Mouse (Mus musculus) megakaryocyte, embryonic 14.5 days (primary cell): ENCODE data around the gene Bcl7b. TPM values are rescaled to one million over a fixed set of nuclear protein-coding genes. Genes with fewer than 3 reads are reported as not detected.
"Not testable (repeated sequence)": the region's sequence is repeated elsewhere in the genome, so short reads cannot be mapped to it uniquely, and the experiment has no call there.

ENCODE experiments used
- H3K27me3 ChIP-seq: replicated peaks from 2 replicates; pipeline ENCODE3; 2012; ENCODE audit warnings: inconsistent platforms
- H3K36me3 ChIP-seq: replicated peaks from 2 replicates; pipeline ENCODE3; 2012; ENCODE audit warnings: low read length, inconsistent platforms, mixed read lengths
- H3K4me1 ChIP-seq: 2 replicates; pipeline ENCODE4 v1.6.1; 2012; ENCODE audit warnings: inconsistent platforms
- H3K4me3 ChIP-seq: replicated peaks from 2 replicates; pipeline ENCODE3; 2012; ENCODE audit warnings: moderate library complexity, mild to moderate bottlenecking, inconsistent platforms
- H3K9me3 ChIP-seq: 2 replicates; pipeline ENCODE4 v1.6.1; 2012; ENCODE audit warnings: inconsistent platforms
- FLI1 ChIP-seq: IDR thresholded peaks from 2 replicates; pipeline ENCODE4 v1.6.1; 2012; ENCODE audit warnings: low read length, inconsistent platforms, mixed read lengths
- GATA1 ChIP-seq: IDR thresholded peaks from 3 replicates; pipeline ENCODE4 v1.6.1; 2012; ENCODE audit warnings: mixed read lengths, low read length, inconsistent platforms, borderline replicate concordance
- polyA plus RNA-seq: library from polyadenylated mRNA; stranded (reverse); fragments of >175 nt; gene quantifications from 2 replicates; pipeline ENCODE4 v1.2.3, GENCODE M21; 2012; ENCODE audit warnings: low replicate concordance; ENCODE audit not compliant: insufficient read depth

The Bcl7b gene
- polyA plus RNA-seq, 1 experiment: 58.2 TPM

GRCm38 (mm10) chr5:135192431-135192830 lies 24.3 kb downstream of the Bcl7b start:
- Histone ChIP-seq H3K4me1 (peaks cover 80% of the 10 kb centered on the region), H3K4me3 (no peak overlapping the region), H3K36me3 (peaks cover 54% of the 10 kb centered on the region), H3K9me3 (no peaks in the 10 kb centered on the region), H3K27me3 (no peaks in the 10 kb centered on the region)
- no peak for TF ChIP-seq GATA1
- no peak for TF ChIP-seq FLI1

- peaks cover 57% of the 10 kb centered on the region for H3K4me1 ChIP-seq
- no peaks in the 10 kb centered on the region for H3K27me3 ChIP-seq
- H3K9me3 ChIP-seq: no peaks in the 10 kb centered on the region
- peaks cover 78% of the 10 kb centered on the region for H3K36me3 ChIP-seq
- peak overlapping the region; percentile 21 for H3K4me3 ChIP-seq
- TF ChIP-seq FLI1 (no peak), GATA1 (no peak)
Measured at GRCm38 (mm10) chr5:135196367-135196766, 28.3 kb downstream of the Bcl7b start.

GRCm38 (mm10) chr5:135202763-135203162 lies 34.7 kb downstream of the Bcl7b start:
- H3K9me3 ChIP-seq: no peaks in the 10 kb centered on the region
- peaks cover 89% of the 10 kb centered on the region for H3K36me3 ChIP-seq
- no peaks in the 10 kb centered on the region for H3K27me3 ChIP-seq
- TF ChIP-seq GATA1 (no peak), FLI1 (no peak)
- peaks cover 15% of the 10 kb centered on the region for H3K4me1 ChIP-seq
- no peak overlapping the region for H3K4me3 ChIP-seq

- Histone ChIP-seq H3K9me3 (no peaks in the 10 kb centered on the region), H3K4me3 (no peak overlapping the region), H3K4me1 (peaks cover 4% of the 10 kb centered on the region), H3K27me3 (no peaks in the 10 kb centered on the region), H3K36me3 (peaks cover 97% of the 10 kb centered on the region)
- no peak for TF ChIP-seq FLI1
- no peak for TF ChIP-seq GATA1
Measured at GRCm38 (mm10) chr5:135208197-135208596, 40.1 kb downstream of the Bcl7b start.

- TF ChIP-seq GATA1 (no peak), FLI1 (no peak)
- Histone ChIP-seq H3K4me1 (peaks cover 8% of the 10 kb centered on the region), H3K36me3 (peaks cover 100% of the 10 kb centered on the region)
Measured at GRCm38 (mm10) chr5:135216871-135217270, 48.8 kb downstream of the Bcl7b start.

GRCm38 (mm10) chr5:135220941-135221340 lies 52.9 kb downstream of the Bcl7b start:
- Histone ChIP-seq H3K27me3 (no peaks in the 10 kb centered on the region), H3K4me1 (0 out of 2 replicates have a peak, but pooled peaks cover 3% of the 10 kb centered on the region), H3K4me3 (no peak overlapping the region), H3K9me3 (no peaks in the 10 kb centered on the region), H3K36me3 (peaks cover 98% of the 10 kb centered on the region)
- TF ChIP-seq FLI1 (no peak), GATA1 (no peak)

More at GRCm38 (mm10) chr5:135216871-135217270, 48.8 kb downstream of the Bcl7b start:
- Histone ChIP-seq H3K9me3 (no peaks in the 10 kb centered on the region), H3K4me3 (no peak overlapping the region), H3K27me3 (no peaks in the 10 kb centered on the region)

GRCm38 (mm10) chr5:135222066-135222465 lies 54.0 kb downstream of the Bcl7b start:
- Histone ChIP-seq H3K27me3 (no peaks in the 10 kb centered on the region), H3K9me3 (no peaks in the 10 kb centered on the region), H3K4me1 (0 out of 2 replicates have a peak, but pooled peaks cover 3% of the 10 kb centered on the region), H3K36me3 (peaks cover 96% of the 10 kb centered on the region), H3K4me3 (no peak overlapping the region)
- TF ChIP-seq GATA1: no peak
- TF ChIP-seq FLI1: no peak

GRCm38 (mm10) chr5:135224169-135224568 lies 56.1 kb downstream of the Bcl7b start:
- TF ChIP-seq FLI1 (no peak), GATA1 (no peak)
- no peak overlapping the region for H3K4me3 ChIP-seq
- peaks cover 96% of the 10 kb centered on the region for H3K36me3 ChIP-seq
- H3K9me3 ChIP-seq: no peaks in the 10 kb centered on the region
- H3K4me1 ChIP-seq: 0 out of 2 replicates have a peak, but pooled peaks cover 3% of the 10 kb centered on the region
- H3K27me3 ChIP-seq: no peaks in the 10 kb centered on the region

GRCm38 (mm10) chr5:135225879-135226278 lies 57.8 kb downstream of the Bcl7b start:
- H3K36me3 ChIP-seq: peaks cover 93% of the 10 kb centered on the region
- H3K9me3 ChIP-seq, H3K4me3 ChIP-seq, H3K27me3 ChIP-seq, H3K4me1 ChIP-seq: not testable (repeated sequence)

GRCm38 (mm10) chr5:135230186-135230585 lies 62.1 kb downstream of the Bcl7b start:
- peaks cover 93% of the 10 kb centered on the region for H3K36me3 ChIP-seq
- TF ChIP-seq GATA1 (no peak), FLI1 (no peak)

More at GRCm38 (mm10) chr5:135230186-135230585, 62.1 kb downstream of the Bcl7b start:
- Histone ChIP-seq H3K9me3 (no peaks in the 10 kb centered on the region), H3K27me3 (no peaks in the 10 kb centered on the region), H3K4me3 (no peak overlapping the region), H3K4me1 (no peaks in the 10 kb centered on the region)

Other genes with a start within 250 kb of the Bcl7b start
- gene Mettl27, start 235.9 kb upstream of the Bcl7b start, polyA plus RNA-seq: 18.7 and 34.3 TPM in 2 replicates
- not detected in 2 replicates for gene Cldn4, start 221.3 kb upstream of the Bcl7b start, polyA plus RNA-seq
- gene Cldn3, start 182.1 kb upstream of the Bcl7b start, polyA plus RNA-seq: 0.64 and 3.8 TPM in 2 replicates
- 23.7 and 34.3 TPM in 2 replicates for gene Abhd11, start 159.1 kb upstream of the Bcl7b start, polyA plus RNA-seq
- gene Stx1a, start 144.8 kb upstream of the Bcl7b start, polyA plus RNA-seq: 1.1 and 1.6 TPM in 2 replicates
- gene Dnajc30, start 104.1 kb upstream of the Bcl7b start, polyA plus RNA-seq: 42.1 and 116 TPM in 2 replicates
- gene Bud23, start 103.3 kb upstream of the Bcl7b start, polyA plus RNA-seq: 67.0 and 146 TPM in 2 replicates
- gene Vps37d, start 90.0 kb upstream of the Bcl7b start, polyA plus RNA-seq: 0.44 and 2.3 TPM in 2 replicates
- 0.12 TPM in 1 of 2 replicates, not detected in the other for gene Mlxipl, start 78.4 kb upstream of the Bcl7b start, polyA plus RNA-seq
- 6.6 TPM in 1 of 2 replicates, not detected in the other for gene Tbl2, start 18.6 kb upstream of the Bcl7b start, polyA plus RNA-seq
- 8.4 and 12.3 TPM in 2 replicates for gene Baz1b, start 19.0 kb downstream of the Bcl7b start, polyA plus RNA-seq
- 0.40 and 1.7 TPM in 2 replicates for gene Fzd9, start 82.9 kb downstream of the Bcl7b start, polyA plus RNA-seq
- not detected in 2 replicates for gene Fkbp6, start 181.8 kb downstream of the Bcl7b start, polyA plus RNA-seq
- gene Trim50, start 185.0 kb downstream of the Bcl7b start, polyA plus RNA-seq: not detected in 2 replicates
- gene Nsun5, start 201.7 kb downstream of the Bcl7b start, polyA plus RNA-seq: 6.4 and 14.7 TPM in 2 replicates
- 36.0 and 90.7 TPM in 2 replicates for gene Pom121, start 226.3 kb downstream of the Bcl7b start, polyA plus RNA-seq